Mouse (Mus musculus) myocyte (in vitro differentiated cells): ENCODE results near the gene Klc2. TPM values are rescaled to one million over a fixed set of nuclear protein-coding genes. Genes with fewer than 3 reads are reported as not detected.
"Not testable (repeated sequence)": the region's sequence is repeated elsewhere in the genome, so short reads cannot be mapped to it uniquely, and the experiment has no call there.

Source experiments
- H3K27me3 ChIP-seq: one replicate; pipeline ENCODE4 v1.6.1; 2011; ENCODE audit not compliant: control insufficient read depth, insufficient read depth, insufficient read length
- H3K36me3 ChIP-seq: one replicate; pipeline ENCODE4 v1.6.1; 2011; ENCODE audit not compliant: control insufficient read depth, insufficient read depth
- H3K4me2 ChIP-seq: one replicate; pipeline ENCODE4 v1.6.1; 2011; ENCODE audit warnings: low read depth, control low read depth
- H3K4me3 ChIP-seq: one replicate; pipeline ENCODE4 v1.5.1; 2011; ENCODE audit warnings: mild to moderate bottlenecking, control low read depth, moderate library complexity
- H3K79me2 ChIP-seq: one replicate; pipeline ENCODE4 v1.6.1; 2011; ENCODE audit not compliant: control insufficient read depth, insufficient read depth
- H3ac ChIP-seq: one replicate; pipeline ENCODE4 v1.6.1; 2011; ENCODE audit not compliant: control insufficient read depth, insufficient read length
- CEBPB ChIP-seq: IDR thresholded peaks from 2 replicates; pipeline ENCODE4 v1.6.1; 2011; ENCODE audit warnings: mild to moderate bottlenecking, moderate library complexity; ENCODE audit not compliant: poor library complexity, insufficient read depth, severe bottlenecking
- E2F4 ChIP-seq: IDR thresholded peaks from one replicate; pipeline ENCODE4 v1.6.1; 2011; ENCODE audit warnings: mild to moderate bottlenecking, control low read depth, moderate library complexity; ENCODE audit not compliant: insufficient read depth
- MAX ChIP-seq: IDR thresholded peaks from one replicate; pipeline ENCODE4 v1.6.1; 2011; ENCODE audit warnings: low read depth, mild to moderate bottlenecking, control low read depth
- MYOD1 ChIP-seq, 3 experiments: IDR thresholded peaks; one replicate each; pipeline ENCODE4 v1.6.1; 2011; ENCODE audit warnings: control low read depth in 2 of 3, low read depth in 2 of 3, mild to moderate bottlenecking in 2 of 3, moderate library complexity in 1 of 3; ENCODE audit not compliant: insufficient read length in 2 of 3, control insufficient read depth in 1 of 3
- MYOG ChIP-seq, 3 experiments: IDR thresholded peaks; one replicate each; pipeline ENCODE4 v1.6.1; 2011; ENCODE audit warnings: control low read depth in 2 of 3, low read depth in 2 of 3, mild to moderate bottlenecking in 2 of 3; ENCODE audit not compliant: insufficient read length in 2 of 3, control insufficient read depth in 1 of 3, insufficient read depth in 1 of 3
- POLR2A ChIP-seq: IDR thresholded peaks from one replicate; pipeline ENCODE4 v1.6.1; 2011; ENCODE audit warnings: low read depth, mild to moderate bottlenecking, control low read depth, moderate library complexity; ENCODE audit not compliant: insufficient read length
- POLR2AphosphoS2 ChIP-seq: IDR thresholded peaks from one replicate; pipeline ENCODE4 v1.6.1; 2011; ENCODE audit warnings: low read depth, control low read depth; ENCODE audit not compliant: insufficient read length
- REST ChIP-seq: IDR thresholded peaks from one replicate; pipeline ENCODE4 v1.6.1; 2011; ENCODE audit warnings: mild to moderate bottlenecking, control low read depth, moderate library complexity; ENCODE audit not compliant: insufficient read depth, insufficient read length
- SRF ChIP-seq: IDR thresholded peaks from one replicate; pipeline ENCODE4 v1.6.1; 2011; ENCODE audit warnings: low read depth; ENCODE audit not compliant: control insufficient read depth, insufficient read length
- TCF12 ChIP-seq: IDR thresholded peaks from one replicate; pipeline ENCODE4 v1.6.1; 2011; ENCODE audit warnings: mild to moderate bottlenecking, control low read depth; ENCODE audit not compliant: poor library complexity, insufficient read depth, severe bottlenecking
- TCF3 ChIP-seq: IDR thresholded peaks from one replicate; pipeline ENCODE4 v1.6.1; 2011; ENCODE audit warnings: low read depth, control low read depth; ENCODE audit not compliant: insufficient read length
- USF1 ChIP-seq: IDR thresholded peaks from one replicate; pipeline ENCODE4 v1.6.1; 2011; ENCODE audit warnings: low read depth, mild to moderate bottlenecking, control low read depth, moderate library complexity
- polyA plus RNA-seq: library from polyadenylated mRNA; unstranded; fragments of >200 nt; fragmentation: generic; extraction: Trizol; gene quantifications from one replicate; pipeline ENCODE4 v1.2.1, GENCODE M21; 2012; ENCODE audit warnings: missing spikeins

Klc2 gene
- polyA plus RNA-seq, 1 experiment, result 56.7 TPM

GRCm38 (mm10) chr19:5094243-5094632 is 24.1 kb downstream of the Klc2 start:
- TF ChIP-seq USF1 (no peak), POLR2AphosphoS2 (peak; percentile 83)
- Histone ChIP-seq H3K79me2 (no peaks in the 10 kb centered on the region), H3ac (no peak overlapping the region), H3K36me3 (no peaks in the 10 kb centered on the region), H3K27me3 (no peaks in the 10 kb centered on the region), H3K4me3 (no peak overlapping the region), H3K4me2 (no peak overlapping the region)

GRCm38 (mm10) chr19:5093481-5094242 is 24.7 kb downstream of the Klc2 start:
- Histone ChIP-seq H3K36me3 (no peaks in the 10 kb centered on the region), H3K79me2 (no peaks in the 10 kb centered on the region), H3ac (no peak overlapping the region), H3K4me2 (no peak overlapping the region), H3K4me3 (no peak overlapping the region), H3K27me3 (no peaks in the 10 kb centered on the region)
- TF ChIP-seq SRF (no peak), POLR2AphosphoS2 (no peak), CEBPB (no peak), TCF12 (no peak), MYOG (IDR thresholded peaks at IDR 0.05; ENCODE audit: control insufficient read depth in 1 of 3, insufficient read depth in 1 of 3, insufficient read length in 2 of 3, low read depth in 2 of 3) (no peak), E2F4 (no peak)

- TF ChIP-seq CEBPB, result no peak
- no peak for TF ChIP-seq MYOD1 (IDR thresholded peaks at IDR 0.05; ENCODE audit: control insufficient read depth in 1 of 3, insufficient read length in 2 of 3, low read depth in 2 of 3)
- TF ChIP-seq REST, result no peak
- no peak for TF ChIP-seq MAX
- TF ChIP-seq SRF, result no peak
- TF ChIP-seq POLR2AphosphoS2, result no peak
- no peak for TF ChIP-seq USF1
- TF ChIP-seq POLR2A, result no peak
- Histone ChIP-seq H3K36me3 (no peaks in the 10 kb centered on the region), H3K79me2 (no peaks in the 10 kb centered on the region), H3K4me2 (no peak overlapping the region), H3K4me3 (no peak overlapping the region), H3K27me3 (no peaks in the 10 kb centered on the region), H3ac (no peak overlapping the region)
These were observed 26.3 kb downstream of the Klc2 start for GRCm38 (mm10) chr19:5092083-5092482.

GRCm38 (mm10) chr19:5089324-5089723 is 29.0 kb downstream of the Klc2 start:
- H3K79me2 ChIP-seq, result no peaks in the 10 kb centered on the region
- no peaks in the 10 kb centered on the region for H3K36me3 ChIP-seq
- TF ChIP-seq MAX, result no peak
- TF ChIP-seq SRF, result no peak
- TF ChIP-seq E2F4, result no peak
- TF ChIP-seq TCF3, result no peak
- no peak for TF ChIP-seq POLR2AphosphoS2
- no peak for TF ChIP-seq MYOD1 (IDR thresholded peaks at IDR 0.05; ENCODE audit: control insufficient read depth in 1 of 3, insufficient read length in 2 of 3, low read depth in 2 of 3)
- TF ChIP-seq USF1, result no peak
- no peak for TF ChIP-seq REST
- no peak for TF ChIP-seq MYOG (IDR thresholded peaks at IDR 0.05; ENCODE audit: control insufficient read depth in 1 of 3, insufficient read depth in 1 of 3, insufficient read length in 2 of 3, low read depth in 2 of 3)
- H3K4me2 ChIP-seq, result peak overlapping the region; percentile 73
- H3K4me3 ChIP-seq, result peak overlapping the region; percentile 60
- peak overlapping the region; percentile 44 for H3ac ChIP-seq
- H3K27me3 ChIP-seq, result no peaks in the 10 kb centered on the region

- TF ChIP-seq MYOG (IDR thresholded peaks at IDR 0.05; ENCODE audit: control insufficient read depth in 1 of 3, insufficient read depth in 1 of 3, insufficient read length in 2 of 3, low read depth in 2 of 3) (no peak), REST (peak; percentile 88), MAX (no peak), TCF3 (no peak), TCF12 (no peak), MYOD1 (IDR thresholded peaks at IDR 0.05; ENCODE audit: control insufficient read depth in 1 of 3, insufficient read length in 2 of 3, low read depth in 2 of 3) (no peak), E2F4 (no peak), USF1 (no peak), SRF (no peak), POLR2AphosphoS2 (peak; percentile 90), POLR2A (peak; percentile 91), CEBPB (no peak)
- peak within 1 kb of the TSS; percentile 77 for H3K4me2 ChIP-seq
- H3K4me3 ChIP-seq, result peak within 1 kb of the TSS; percentile 60
- no peaks in the 10 kb centered on the region for H3K36me3 ChIP-seq
- peak within 1 kb of the TSS; percentile 44 for H3ac ChIP-seq
- no peaks in the 10 kb centered on the region for H3K27me3 ChIP-seq
- no peaks in the 10 kb centered on the region for H3K79me2 ChIP-seq
These were observed 30.3 kb downstream of the Klc2 start, which contains the start of gene Yif1a for GRCm38 (mm10) chr19:5087884-5088728. Gene Yif1a (plus strand): TSS chr19:5088538.

GRCm38 (mm10) chr19:5086533-5086932 is 31.8 kb downstream of the Klc2 start:
- H3K4me3 ChIP-seq, result peak overlapping the region; percentile 53
- not testable (repeated sequence) for H3K4me2 ChIP-seq, H3K79me2 ChIP-seq, H3K27me3 ChIP-seq, H3K36me3 ChIP-seq, H3ac ChIP-seq
